Mouse (Mus musculus): ENCODE measurements around the gene Snrk. TPM values are rescaled to one million over a fixed set of nuclear protein-coding genes. Genes with fewer than 3 reads are reported as not detected.

The Snrk gene
- polyA plus RNA-seq, 1 experiment from 2014 or later = 42.4 TPM

- DNase-seq (ENCODE audit: low spot score) = no peak
- WGBS = 44% methylated on average over 6 of the region's 6 CpGs
- no peak overlapping the region for H3K27ac ChIP-seq (ENCODE audit: low read depth, low read length)
These were observed 32.0 kb upstream of the Snrk start for GRCm38 (mm10) chr9:122085055-122085454.

DNA sequence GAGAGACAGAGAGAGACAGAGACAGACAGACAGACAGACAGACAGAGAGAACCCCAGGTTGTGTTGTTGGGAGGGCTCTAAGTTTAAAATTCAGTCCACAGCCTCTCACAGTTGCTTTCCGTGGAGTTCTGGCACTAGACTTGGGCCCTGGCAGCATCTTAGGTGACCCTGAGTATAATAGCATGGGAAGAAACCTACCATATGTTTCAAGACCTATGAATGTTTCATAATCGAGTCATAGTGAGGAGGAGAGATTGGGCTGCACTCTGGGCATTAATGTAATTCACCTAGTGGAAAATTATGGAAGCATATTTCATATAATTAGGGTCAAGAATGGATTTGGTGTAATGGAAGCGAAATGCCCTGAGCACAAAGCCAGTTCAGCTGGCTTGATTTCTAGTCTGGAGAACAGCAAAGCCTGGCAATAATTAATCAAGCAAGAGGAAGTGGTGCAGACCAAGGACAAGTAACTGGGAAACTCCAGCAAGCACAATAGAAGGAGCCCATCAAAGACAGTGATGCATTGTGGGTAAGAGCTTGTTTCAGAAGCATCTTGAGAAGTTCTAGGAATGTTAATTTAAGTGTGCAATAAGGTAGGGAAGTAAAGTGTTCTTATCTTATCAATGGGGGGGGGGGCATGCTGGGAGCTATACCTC lies 31.4 kb upstream of the Snrk start:
- no peak for DNase-seq (ENCODE audit: low spot score)
- Histone ChIP-seq H3K9me3 (ENCODE audit: control insufficient read depth, low read length) (no peaks in the 10 kb centered on the region), H3K27ac (ENCODE audit: low read depth, low read length) (no peak overlapping the region)

More at GRCm38 (mm10) chr9:122085055-122085454, 32.0 kb upstream of the Snrk start:
- H3K4me2 ChIP-seq (ENCODE audit: low read depth, low read length, severe bottlenecking) = no peak overlapping the region
- no peaks in the 10 kb centered on the region for H3K4me1 ChIP-seq (replicated peaks; ENCODE audit: control insufficient read depth, insufficient read depth, low read length)
- H3K36me3 ChIP-seq (ENCODE audit: control insufficient read depth, insufficient read depth, low read length) = no peaks in the 10 kb centered on the region
- no peak overlapping the region for H3K9ac ChIP-seq (ENCODE audit: low read length)
- no peaks in the 10 kb centered on the region for H3K9me3 ChIP-seq (ENCODE audit: control insufficient read depth, low read length)
- H3K27me3 ChIP-seq (ENCODE audit: control insufficient read depth, insufficient read depth, low read length) = no peaks in the 10 kb centered on the region
- no peak for ATAC-seq (replicated peaks; ENCODE audit: low FRiP score)
- H3K4me3 ChIP-seq (ENCODE audit: low read depth, low read length) = no peak overlapping the region

GRCm38 (mm10) chr9:122087086-122087485 lies 30.0 kb upstream of the Snrk start:
- ATAC-seq (replicated peaks; ENCODE audit: low FRiP score) (no peak), DNase-seq (ENCODE audit: low spot score) (no peak)
- no peak overlapping the region for H3K27ac ChIP-seq (ENCODE audit: low read depth, low read length)
- H3K4me2 ChIP-seq (ENCODE audit: low read depth, low read length, severe bottlenecking) = no peak overlapping the region
- H3K4me3 ChIP-seq (ENCODE audit: low read depth, low read length) = no peak overlapping the region
- no peaks in the 10 kb centered on the region for H3K27me3 ChIP-seq (ENCODE audit: control insufficient read depth, insufficient read depth, low read length)
- no peaks in the 10 kb centered on the region for H3K36me3 ChIP-seq (ENCODE audit: control insufficient read depth, insufficient read depth, low read length)
- no peak overlapping the region for H3K9ac ChIP-seq (ENCODE audit: low read length)
- WGBS = 93% methylated on average over 6 of the region's 6 CpGs
- no peaks in the 10 kb centered on the region for H3K4me1 ChIP-seq (replicated peaks; ENCODE audit: control insufficient read depth, insufficient read depth, low read length)
- H3K9me3 ChIP-seq (ENCODE audit: control insufficient read depth, low read length) = no peaks in the 10 kb centered on the region

More for the DNA sequence above, 31.4 kb upstream of the Snrk start:
- H3K27me3 ChIP-seq (ENCODE audit: control insufficient read depth, insufficient read depth, low read length) = no peaks in the 10 kb centered on the region
- 89% methylated on average over 3 of the region's 3 CpGs for WGBS
- H3K9ac ChIP-seq (ENCODE audit: low read length) = no peak overlapping the region
- no peaks in the 10 kb centered on the region for H3K36me3 ChIP-seq (ENCODE audit: control insufficient read depth, insufficient read depth, low read length)
- no peak overlapping the region for H3K4me3 ChIP-seq (ENCODE audit: low read depth, low read length)
- H3K4me1 ChIP-seq (replicated peaks; ENCODE audit: control insufficient read depth, insufficient read depth, low read length) = no peaks in the 10 kb centered on the region
- H3K4me2 ChIP-seq (ENCODE audit: low read depth, low read length, severe bottlenecking) = no peak overlapping the region
- no peak for ATAC-seq (replicated peaks; ENCODE audit: low FRiP score)

- 45% methylated on average over 7 of the region's 7 CpGs for WGBS
These were observed 25.9 kb upstream of the Snrk start for GRCm38 (mm10) chr9:122091171-122091570.

GRCm38 (mm10) chr9:122091782-122092228 lies 25.3 kb upstream of the Snrk start:
- no peak overlapping the region for H3K27ac ChIP-seq (ENCODE audit: low read depth, low read length)
- H3K4me2 ChIP-seq (ENCODE audit: low read depth, low read length, severe bottlenecking) = no peak overlapping the region
- no peak overlapping the region for H3K4me3 ChIP-seq (ENCODE audit: low read depth, low read length)
- no peaks in the 10 kb centered on the region for H3K27me3 ChIP-seq (ENCODE audit: control insufficient read depth, insufficient read depth, low read length)
- WGBS = 82% methylated on average over 5 of the region's 5 CpGs
- ATAC-seq (replicated peaks; ENCODE audit: low FRiP score) = no peak
- H3K9me3 ChIP-seq (ENCODE audit: control insufficient read depth, low read length) = no peaks in the 10 kb centered on the region
- H3K9ac ChIP-seq (ENCODE audit: low read length) = no peak overlapping the region
- no peak for DNase-seq (ENCODE audit: low spot score)
- no peaks in the 10 kb centered on the region for H3K4me1 ChIP-seq (replicated peaks; ENCODE audit: control insufficient read depth, insufficient read depth, low read length)
- H3K36me3 ChIP-seq (ENCODE audit: control insufficient read depth, insufficient read depth, low read length) = no peaks in the 10 kb centered on the region

More at GRCm38 (mm10) chr9:122091171-122091570, 25.9 kb upstream of the Snrk start:
- Histone ChIP-seq H3K9me3 (ENCODE audit: control insufficient read depth, low read length) (no peaks in the 10 kb centered on the region), H3K4me3 (ENCODE audit: low read depth, low read length) (no peak overlapping the region), H3K4me2 (ENCODE audit: low read depth, low read length, severe bottlenecking) (no peak overlapping the region), H3K9ac (ENCODE audit: low read length) (no peak overlapping the region), H3K27ac (ENCODE audit: low read depth, low read length) (no peak overlapping the region), H3K4me1 (replicated peaks; ENCODE audit: control insufficient read depth, insufficient read depth, low read length) (no peaks in the 10 kb centered on the region), H3K27me3 (ENCODE audit: control insufficient read depth, insufficient read depth, low read length) (no peaks in the 10 kb centered on the region), H3K36me3 (ENCODE audit: control insufficient read depth, insufficient read depth, low read length) (no peaks in the 10 kb centered on the region)
- ATAC-seq (replicated peaks; ENCODE audit: low FRiP score) = no peak
- no peak for DNase-seq (ENCODE audit: low spot score)

- Histone ChIP-seq H3K9me3 (ENCODE audit: control insufficient read depth, low read length) (no peaks in the 10 kb centered on the region), H3K4me1 (replicated peaks; ENCODE audit: control insufficient read depth, insufficient read depth, low read length) (no peaks in the 10 kb centered on the region), H3K4me2 (ENCODE audit: low read depth, low read length, severe bottlenecking) (no peak overlapping the region), H3K36me3 (ENCODE audit: control insufficient read depth, insufficient read depth, low read length) (no peaks in the 10 kb centered on the region), H3K27ac (ENCODE audit: low read depth, low read length) (no peak overlapping the region), H3K9ac (ENCODE audit: low read length) (no peak overlapping the region), H3K27me3 (ENCODE audit: control insufficient read depth, insufficient read depth, low read length) (no peaks in the 10 kb centered on the region), H3K4me3 (ENCODE audit: low read depth, low read length) (no peak overlapping the region)
- DNase-seq (ENCODE audit: low spot score) = no peak
- ATAC-seq (replicated peaks; ENCODE audit: low FRiP score) = no peak
- 96% methylated on average over 1 of the region's 1 CpGs for WGBS
These were observed 22.9 kb upstream of the Snrk start for GRCm38 (mm10) chr9:122094171-122094570.

GRCm38 (mm10) chr9:122096822-122097511 lies 20.1 kb upstream of the Snrk start:
- H3K9me3 ChIP-seq (ENCODE audit: control insufficient read depth, low read length) = no peaks in the 10 kb centered on the region
- H3K4me1 ChIP-seq (replicated peaks; ENCODE audit: control insufficient read depth, insufficient read depth, low read length) = no peaks in the 10 kb centered on the region
- no peak overlapping the region for H3K4me3 ChIP-seq (ENCODE audit: low read depth, low read length)
- no peaks in the 10 kb centered on the region for H3K36me3 ChIP-seq (ENCODE audit: control insufficient read depth, insufficient read depth, low read length)
- ATAC-seq (replicated peaks; ENCODE audit: low FRiP score) (no peak), DNase-seq (ENCODE audit: low spot score) (no peak)
- no peak overlapping the region for H3K4me2 ChIP-seq (ENCODE audit: low read depth, low read length, severe bottlenecking)
- H3K27me3 ChIP-seq (ENCODE audit: control insufficient read depth, insufficient read depth, low read length) = no peaks in the 10 kb centered on the region
- H3K27ac ChIP-seq (ENCODE audit: low read depth, low read length) = no peak overlapping the region
- WGBS = 95% methylated on average over 5 of the region's 5 CpGs
- H3K9ac ChIP-seq (ENCODE audit: low read length) = no peak overlapping the region

GRCm38 (mm10) chr9:122097535-122097934 lies 19.5 kb upstream of the Snrk start:
- Histone ChIP-seq H3K4me1 (replicated peaks; ENCODE audit: control insufficient read depth, insufficient read depth, low read length) (no peaks in the 10 kb centered on the region), H3K9ac (ENCODE audit: low read length) (no peak overlapping the region), H3K9me3 (ENCODE audit: control insufficient read depth, low read length) (no peaks in the 10 kb centered on the region), H3K36me3 (ENCODE audit: control insufficient read depth, insufficient read depth, low read length) (no peaks in the 10 kb centered on the region), H3K4me3 (ENCODE audit: low read depth, low read length) (no peak overlapping the region), H3K27ac (ENCODE audit: low read depth, low read length) (no peak overlapping the region), H3K4me2 (ENCODE audit: low read depth, low read length, severe bottlenecking) (no peak overlapping the region), H3K27me3 (ENCODE audit: control insufficient read depth, insufficient read depth, low read length) (no peaks in the 10 kb centered on the region)
- ATAC-seq (replicated peaks; ENCODE audit: low FRiP score) (no peak), DNase-seq (ENCODE audit: low spot score) (no peak)
- WGBS = 74% methylated on average over 6 of the region's 6 CpGs

Data from forebrain, embryonic 11.5 days (tissue).